7 mouse cellular contexts compared by ENCODE assay signal in genomic region chr2:161341368-161341891, GRCm38 (mm10).
DNase-seq lines count a peak whose midpoint lies in the region; ATAC-seq and TF ChIP-seq lines count a peak whose summit lies in the region.

No protein-coding gene starts in this region.

- TF ChIP-seq CTCF in liver, adult 2 months (IDR thresholded peaks at IDR 0.05; ENCODE audit: low read depth, low read length), result no peak

- ATAC-seq in intestine, embryonic 16.5 days, result peak; percentile 93
- 0 out of 2 replicates have a peak, but pooled peaks have one; percentile 18 for ATAC-seq in monocyte, adult 5-6 weeks (replicated peaks; ENCODE audit: insufficient number of reproducible peaks, low FRiP score, low TSS enrichment, poor library complexity, severe bottlenecking)

- peak overlapping the region; percentile 37 for H3K4me2 ChIP-seq in intestine, embryonic 16.5 days (ENCODE audit: low read depth, low read length)

- H3K4me1 ChIP-seq in intestine, embryonic 16.5 days (ENCODE audit: control insufficient read depth, insufficient read depth, low read length), result peaks cover 6% of the 10 kb centered on the region; the same call in 1 of the 2 replicates
- H3K4me1 ChIP-seq in liver, adult 2 months (ENCODE audit: control insufficient read depth, insufficient read depth, low read length), result 0 out of 2 replicates have a peak, but pooled peaks cover 7% of the 10 kb centered on the region

- H3K9me3 ChIP-seq in intestine, embryonic 16.5 days (ENCODE audit: control insufficient read depth, low read length), result no peaks in the 10 kb centered on the region

- no peak for TF ChIP-seq POLR2A in liver, adult 2 months (IDR thresholded peaks at IDR 0.05; ENCODE audit: extremely low read depth, insufficient read depth, low read length)

- H3K27me3 ChIP-seq in intestine, embryonic 16.5 days (replicated peaks; ENCODE audit: control insufficient read depth, insufficient read depth, low read length), result no peaks in the 10 kb centered on the region
- H3K27me3 ChIP-seq in liver, adult 2 months (ENCODE audit: control insufficient read depth, insufficient read depth, low read length), result no peaks in the 10 kb centered on the region; the same call in 1 of the 2 replicates

- no peaks in the 10 kb centered on the region for H3K36me3 ChIP-seq in intestine, embryonic 16.5 days (ENCODE audit: control insufficient read depth, insufficient read depth, low read length)
- no peaks in the 10 kb centered on the region for H3K36me3 ChIP-seq in liver, adult 2 months (ENCODE audit: control insufficient read depth, insufficient read depth, low read length)

- 0 out of 2 replicates have a peak overlapping the region, but pooled peaks have one; percentile 13 for H3K4me3 ChIP-seq in intestine, embryonic 16.5 days (ENCODE audit: low read length)
- H3K4me3 ChIP-seq in liver, adult 2 months (ENCODE audit: insufficient read depth, low read depth, low read length), result no peak overlapping the region

- WGBS in intestine, embryonic 16.5 days, result 4% methylated on average over 11 of the region's 11 CpGs
- WGBS in liver, adult 2 months, result 5% methylated on average over 11 of the region's 11 CpGs

- DNase-seq in adrenal gland, postnatal 25 days, result peak; percentile 14
- peak; percentile 90 for DNase-seq in embryo, embryonic 10 days (ENCODE audit: low spot score)
- DNase-seq in heart, adult 11 months, result peak; percentile 95
- DNase-seq in liver, adult 2 months (ENCODE audit: extremely low read depth, low read depth, low spot score), result peak; percentile 55
- DNase-seq in thymus, postnatal 14 days, result no peak

- no peaks in the 10 kb centered on the region for H3K79me2 ChIP-seq in liver, adult 2 months (ENCODE audit: control insufficient read depth, insufficient read depth, low read length)

- no peak overlapping the region for H3K27ac ChIP-seq in intestine, embryonic 16.5 days (ENCODE audit: low read length)
- H3K27ac ChIP-seq in liver, adult 2 months (replicated peaks; ENCODE audit: insufficient read depth, low read depth, low read length), result no peak overlapping the region

- no peak overlapping the region for H3K9ac ChIP-seq in intestine, embryonic 16.5 days (ENCODE audit: low read depth, low read length)
- no peak overlapping the region for H3K9ac ChIP-seq in liver, adult 2 months (ENCODE audit: low read depth, low read length)
